Mouse (Mus musculus): ENCODE data around the gene Cdh13.

GRCm38 (mm10) chr8:118452445-118453103 is 169.0 kb downstream of the Cdh13 start:
- no peak for TF ChIP-seq GATA1 (IDR thresholded peaks at IDR 0.05; ENCODE audit: borderline replicate concordance, low read length)
- no peak for TF ChIP-seq FLI1 (IDR thresholded peaks at IDR 0.05; ENCODE audit: low read length)

All from megakaryocyte, embryonic 14.5 days (primary cell).